Mouse (Mus musculus) cortical plate, adult 2 months (tissue): ENCODE measurements at regions not wholly inside any gene's neighbourhood (a gene's known extent, or its start where the extent isn't known, plus 50 kb on each side); places are given as distances from the start of the nearest gene placed in this dataset.

Source experiments
- CTCF ChIP-seq: fragments of 200-500 bp; IDR thresholded peaks from 2 replicates; pipeline ENCODE4 v1.5.1; 2011; ENCODE audit warnings: mild to moderate bottlenecking, control low read depth, low read length; ENCODE audit not compliant: insufficient read depth; ENCODE audit errors: extremely low read depth
- POLR2A ChIP-seq: fragments of 200-500 bp; IDR thresholded peaks from 2 replicates; pipeline ENCODE4 v1.6.1; 2011; ENCODE audit warnings: mild to moderate bottlenecking, low read length, control low read depth; ENCODE audit not compliant: insufficient read depth; ENCODE audit errors: extremely low read depth

DNA sequence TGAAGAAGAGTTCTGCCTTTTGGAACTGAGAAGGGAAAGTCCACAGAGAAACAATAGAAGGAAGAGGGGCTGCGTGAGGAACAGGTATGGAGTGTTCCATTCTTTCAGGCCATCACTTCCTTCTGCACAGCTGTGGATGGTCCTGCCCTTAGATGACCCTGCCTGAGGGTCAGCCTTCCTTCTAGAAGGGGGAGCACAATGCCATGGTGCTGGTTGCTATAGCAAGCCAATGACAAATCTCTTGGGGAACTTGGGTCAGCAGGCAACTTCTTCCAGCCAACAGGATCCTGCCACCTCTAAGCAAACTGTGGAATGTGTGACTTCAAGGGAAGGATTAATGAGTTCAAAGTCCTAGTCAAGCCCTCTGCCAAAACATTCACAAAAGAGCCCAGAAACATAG is 329.1 kb upstream of the Pard3b start:
- TF ChIP-seq CTCF (no peak), POLR2A (no peak)
